Mouse (Mus musculus) kidney, embryonic 15.5 days (tissue): Measurements from ENCODE around the gene Myh3. TPM values are rescaled to one million over a fixed set of nuclear protein-coding genes. Genes with fewer than 3 reads are reported as not detected.

Experiments
- ATAC-seq: fragments of 200-750 bp; cut with Nextera tagmentation; replicated peaks from 2 replicates; pipeline ENCODE4 v1.8.0; 2017; ENCODE audit warnings: moderate TSS enrichment; ENCODE audit not compliant: low FRiP score
- H3K27ac ChIP-seq: fragments of 300-500 bp; sonication (generic); 2 replicates; pipeline ENCODE4 v1.5.1; 2015; ENCODE audit warnings: mild to moderate bottlenecking, inconsistent platforms
- H3K27me3 ChIP-seq: fragments of 300-500 bp; sonication (generic); 2 replicates; pipeline ENCODE4 v1.6.1; 2015; ENCODE audit warnings: inconsistent platforms
- H3K36me3 ChIP-seq: fragments of 300-500 bp; sonication (generic); 2 replicates; pipeline ENCODE4 v1.6.1; 2015; ENCODE audit warnings: inconsistent platforms
- H3K4me1 ChIP-seq: fragments of 300-500 bp; sonication (generic); 2 replicates; pipeline ENCODE4 v1.6.1; 2015; ENCODE audit warnings: inconsistent platforms
- H3K4me2 ChIP-seq: fragments of 300-500 bp; sonication (generic); 2 replicates; pipeline ENCODE4 v1.6.1; 2015; ENCODE audit warnings: moderate library complexity, mild to moderate bottlenecking, inconsistent platforms
- H3K4me3 ChIP-seq: fragments of 300-500 bp; sonication (generic); replicated peaks from 2 replicates; pipeline ENCODE4 v1.5.1; 2015; ENCODE audit warnings: mild to moderate bottlenecking, inconsistent platforms
- H3K9ac ChIP-seq: fragments of 300-500 bp; sonication (generic); 2 replicates; pipeline ENCODE4 v1.6.1; 2015; ENCODE audit warnings: mild to moderate bottlenecking, inconsistent platforms
- H3K9me3 ChIP-seq: fragments of 300-500 bp; sonication (generic); replicated peaks from 2 replicates; pipeline ENCODE4 v1.6.1; 2016; ENCODE audit warnings: inconsistent platforms
- WGBS: fragments of 180-500 bp; shearing (Covaris S2); methylation state at CpG from one replicate; pipeline ENCODE4 v1.1.7; 2015; ENCODE audit warnings: mixed read lengths; 5-methylcytosine and 5-hydroxymethylcytosine counted together
- microRNA-seq: library from miRNA; unstranded; fragments of <30 nt; microRNA quantifications from one replicate; pipeline ENCODE4, GENCODE M21; 2016
- polyA plus RNA-seq: library from polyadenylated mRNA; unstranded; fragments of >200 nt; fragmentation: Nextera tagmentation; extraction: Ambion mirVana; gene quantifications from 2 replicates; pipeline ENCODE4 v1.2.1, GENCODE M21; 2015

Myh3 gene
- polyA plus RNA-seq, 1 experiment from 2014 or later, result 11.4 TPM

DNA sequence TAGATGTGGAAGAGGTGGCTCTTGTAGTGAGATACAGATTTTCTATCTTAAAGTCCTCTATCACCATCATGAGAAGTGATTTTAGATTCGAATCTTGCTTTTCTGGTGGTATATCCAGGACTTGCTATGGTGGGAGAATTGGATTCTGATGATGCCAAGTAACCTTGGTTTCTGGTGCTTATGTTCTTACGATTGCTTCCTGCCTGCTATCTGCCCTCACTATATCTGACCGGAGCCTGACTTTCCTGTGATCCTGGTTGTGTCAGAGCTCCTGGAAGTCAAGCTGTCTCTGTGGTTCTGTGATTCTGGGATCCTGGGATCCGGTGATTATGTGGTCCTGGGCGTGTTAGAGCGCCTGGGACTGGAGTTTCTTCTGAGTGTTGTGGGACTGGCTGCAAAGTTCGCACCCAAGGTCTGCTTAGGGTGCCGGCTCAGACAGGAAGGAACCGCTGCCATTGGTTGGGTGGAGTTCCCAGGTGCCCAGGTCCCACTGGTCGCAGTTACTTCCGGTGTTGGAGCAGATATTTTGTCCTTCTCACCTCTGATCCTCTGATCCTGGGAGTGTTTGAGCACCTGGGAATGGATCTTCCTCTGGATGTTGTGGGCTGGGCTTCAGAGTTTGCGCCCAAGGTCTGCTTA lies 69.3 kb downstream of the Myh3 start:
- no peak for ATAC-seq
- 94% methylated on average over 12 of the region's 12 CpGs for WGBS

DNA sequence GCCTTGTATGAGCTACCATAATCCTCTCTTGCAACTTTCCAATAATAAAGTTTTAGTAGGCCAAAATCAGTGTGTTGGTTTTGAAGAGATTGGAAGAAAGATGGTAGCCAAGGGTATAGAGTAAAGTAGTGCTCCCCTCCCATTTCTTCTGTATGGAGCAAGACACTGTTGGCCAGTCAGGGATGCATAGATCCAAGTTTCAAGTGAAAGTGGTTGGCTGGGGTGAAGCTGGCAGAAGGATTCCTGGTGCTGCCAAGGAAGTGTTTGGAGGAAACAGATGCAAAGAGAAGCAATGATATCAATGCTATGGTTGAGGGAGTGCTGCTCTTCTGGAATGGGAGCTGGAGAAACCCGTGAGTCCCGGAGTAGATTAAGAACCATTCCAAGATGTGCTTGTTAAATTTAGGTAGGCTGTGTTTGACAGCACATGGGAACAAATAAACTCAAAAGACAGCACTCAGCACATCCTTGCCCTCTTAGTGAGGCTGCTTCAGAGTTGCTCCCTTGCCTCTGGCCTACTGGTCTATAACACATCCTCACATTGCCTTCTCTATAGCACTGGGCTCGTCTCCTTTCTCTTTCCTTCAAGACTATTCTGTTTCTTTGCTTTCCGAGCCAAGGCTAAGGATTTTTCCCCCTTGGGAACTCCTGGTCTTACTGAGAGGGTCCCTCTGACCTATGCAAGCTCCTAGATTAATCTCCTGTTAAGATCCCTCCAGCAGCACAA lies 70.3 kb downstream of the Myh3 start:
- no peaks in the 10 kb centered on the region for H3K27me3 ChIP-seq
- ATAC-seq, result no peak
- WGBS, result 86% methylated on average over 4 of the region's 4 CpGs

More for the DNA sequence above, 69.3 kb downstream of the Myh3 start:
- Histone ChIP-seq H3K4me2 (no peak overlapping the region), H3K36me3 (no peaks in the 10 kb centered on the region), H3K4me1 (no peaks in the 10 kb centered on the region), H3K9me3 (no peaks in the 10 kb centered on the region), H3K4me3 (no peak overlapping the region), H3K27ac (no peak overlapping the region), H3K27me3 (no peaks in the 10 kb centered on the region), H3K9ac (no peak overlapping the region)

DNA sequence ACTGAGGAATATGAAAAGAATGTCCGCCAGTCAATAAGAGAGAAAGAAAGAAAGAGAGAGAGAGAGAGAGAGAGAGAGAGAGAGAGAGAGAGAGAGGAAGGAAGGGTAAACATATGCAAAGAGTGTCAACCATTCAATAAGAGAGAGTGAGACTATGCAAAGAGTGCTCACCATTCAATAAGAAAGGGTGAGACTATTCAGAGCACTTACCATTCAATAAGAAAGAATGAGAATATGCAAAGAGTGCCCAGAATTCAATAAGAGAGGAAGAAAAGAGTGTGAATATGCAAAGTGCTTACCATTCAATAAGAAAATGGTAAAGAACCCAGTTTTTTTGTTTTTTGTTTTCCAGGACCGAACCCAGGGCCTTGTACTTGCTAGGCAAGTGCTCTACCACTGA lies 72.1 kb downstream of the Myh3 start:
- 89% methylated on average over 2 of the region's 2 CpGs for WGBS
- Histone ChIP-seq H3K9ac (no peak overlapping the region), H3K9me3 (no peaks in the 10 kb centered on the region), H3K4me2 (no peak overlapping the region), H3K4me1 (no peaks in the 10 kb centered on the region), H3K36me3 (no peaks in the 10 kb centered on the region), H3K4me3 (no peak overlapping the region), H3K27ac (no peak overlapping the region), H3K27me3 (no peaks in the 10 kb centered on the region)
- no peak for ATAC-seq

More for the DNA sequence above, 70.3 kb downstream of the Myh3 start:
- no peak overlapping the region for H3K27ac ChIP-seq
- H3K4me1 ChIP-seq, result no peaks in the 10 kb centered on the region
- no peaks in the 10 kb centered on the region for H3K36me3 ChIP-seq
- no peak overlapping the region for H3K4me3 ChIP-seq
- H3K9me3 ChIP-seq, result no peaks in the 10 kb centered on the region
- H3K9ac ChIP-seq, result no peak overlapping the region
- H3K4me2 ChIP-seq, result no peak overlapping the region

DNA sequence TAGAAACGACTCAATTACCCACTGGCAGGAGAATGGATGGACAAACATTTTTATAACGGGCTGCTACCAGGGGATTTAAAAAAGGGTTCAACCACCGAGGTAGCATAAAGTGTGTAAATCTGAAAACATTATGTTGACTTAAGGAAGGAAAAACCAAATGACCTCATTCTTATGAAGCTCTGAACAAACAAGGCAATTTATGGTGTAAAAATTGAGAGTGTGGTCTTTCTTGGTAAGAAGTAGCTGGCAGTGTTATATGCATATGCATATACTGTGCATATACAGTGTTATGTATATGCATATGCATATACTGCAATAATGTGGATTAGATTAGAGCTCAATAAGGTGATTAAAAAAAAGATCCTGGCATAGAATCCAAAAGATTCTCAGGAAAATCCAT lies 73.1 kb downstream of the Myh3 start:
- 65% methylated on average over 3 of the region's 3 CpGs for WGBS
- H3K4me2 ChIP-seq, result no peak overlapping the region
- no peaks in the 10 kb centered on the region for H3K9me3 ChIP-seq
- no peak overlapping the region for H3K4me3 ChIP-seq
- no peaks in the 10 kb centered on the region for H3K27me3 ChIP-seq
- H3K4me1 ChIP-seq, result no peaks in the 10 kb centered on the region
- H3K9ac ChIP-seq, result no peak overlapping the region
- H3K36me3 ChIP-seq, result no peaks in the 10 kb centered on the region
- ATAC-seq, result no peak
- no peak overlapping the region for H3K27ac ChIP-seq

Small RNA genes lying within 50 kb of the gene (microRNA-seq; reads per million reads assigned to microRNA genes)
- not detected for gene Mir6923

Other genes starting within 250 kb of the Myh3 start
- 0.50 and 1.4 TPM in 2 replicates for gene Pirt, start 166.3 kb upstream of the Myh3 start, polyA plus RNA-seq
- 0.36 TPM in 1 of 2 replicates, not detected in the other for gene Tmem238l, start 121.7 kb upstream of the Myh3 start, polyA plus RNA-seq
- 1.4 and 1.6 TPM in 2 replicates for gene Tmem220, start 53.1 kb upstream of the Myh3 start, polyA plus RNA-seq
- gene Adprm, start 25.7 kb upstream of the Myh3 start, polyA plus RNA-seq, result 21.1 and 24.6 TPM in 2 replicates
- gene Sco1, start 25.6 kb upstream of the Myh3 start, polyA plus RNA-seq, result 17.8 and 19.2 TPM in 2 replicates
- gene Myh2, start 92.7 kb downstream of the Myh3 start, polyA plus RNA-seq, result 0.03 TPM in 1 of 2 replicates, not detected in the other
- 0.10 and 0.17 TPM in 2 replicates for gene Myh1, start 121.8 kb downstream of the Myh3 start, polyA plus RNA-seq
- gene Myh4, start 159.7 kb downstream of the Myh3 start, polyA plus RNA-seq, result 0.17 TPM in 1 of 2 replicates, not detected in the other
- 6.6 and 20.3 TPM in 2 replicates for gene Myh8, start 198.8 kb downstream of the Myh3 start, polyA plus RNA-seq
- 0.03 and 0.13 TPM in 2 replicates for gene Myh13, start 243.4 kb downstream of the Myh3 start, polyA plus RNA-seq